Mouse (Mus musculus): ENCODE data around the gene Cops6. TPM values are rescaled to one million over a fixed set of nuclear protein-coding genes. Genes with fewer than 3 reads are reported as not detected.

Cops6 gene
- polyA plus RNA-seq, 1 experiment from 2014 or later: 180 TPM

DNA sequence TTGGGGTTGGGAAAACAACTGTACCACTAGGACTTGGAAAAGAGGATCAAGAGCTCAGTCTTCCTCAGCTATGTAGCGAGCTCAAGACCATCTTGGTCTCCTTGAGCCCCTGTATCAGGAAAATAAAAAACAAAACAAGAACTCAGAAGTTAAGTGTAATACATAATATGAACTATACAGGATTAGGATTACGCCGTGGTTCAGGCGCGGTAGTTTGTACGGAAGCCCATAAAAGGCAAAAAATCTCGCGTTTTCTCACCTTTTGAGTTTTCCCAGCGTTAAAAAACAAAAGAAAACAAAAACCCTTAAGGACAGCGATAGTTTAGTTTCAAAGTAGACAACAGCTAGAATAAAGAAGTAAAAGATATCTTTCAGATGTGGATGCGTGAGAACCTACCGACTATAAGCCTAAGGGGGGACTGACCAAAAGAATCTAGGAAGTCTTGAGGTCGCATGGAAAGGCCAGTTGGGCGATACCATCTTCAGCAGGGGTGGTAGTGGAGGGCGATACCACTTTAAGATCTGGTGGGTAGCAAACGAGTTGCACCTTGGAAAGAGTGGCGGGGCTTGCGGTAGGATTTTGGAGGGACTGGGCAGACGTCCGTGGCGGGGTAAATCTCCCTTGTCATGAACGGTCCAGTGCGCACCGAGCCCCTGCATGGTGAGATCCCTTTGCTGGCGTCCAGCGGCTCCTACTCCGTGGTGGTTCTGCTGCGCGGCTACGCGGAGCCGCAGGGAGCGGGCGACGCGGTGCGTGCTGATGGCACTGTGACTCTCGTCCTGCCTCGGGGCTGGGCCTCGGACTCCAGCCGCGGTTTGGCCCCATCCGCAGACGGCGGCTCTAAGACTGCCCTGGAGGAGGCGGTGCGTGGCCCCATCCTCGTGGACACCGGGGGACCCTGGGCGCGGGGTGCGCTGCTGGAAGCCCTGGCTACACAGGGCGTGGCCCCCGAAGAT is 33.2 kb downstream of the Cops6 start, which contains the start of gene Mblac1:
TSS of gene Mblac1 (plus strand) at position 544 of the 957 bp plus-strand sequence.
- WGBS (ENCODE audit: insufficient replicate concordance): 6% methylated on average over 54 of the region's 54 CpGs
- Histone ChIP-seq H3K9ac (peak within 1 kb of the TSS; percentile 87), H3K27ac (peak within 1 kb of the TSS; percentile 77), H3K4me2 (peak within 1 kb of the TSS; percentile 98), H3K4me3 (replicated peaks) (peak within 1 kb of the TSS; percentile 76), H3K27me3 (no peaks in the 10 kb centered on the region), H3K4me1 (replicated peaks) (peaks cover 20% of the 10 kb centered on the region), H3K36me3 (peaks cover 20% of the 10 kb centered on the region), H3K9me3 (replicated peaks) (no peaks in the 10 kb centered on the region)
- peak; percentile 80 for DNase-seq
- ATAC-seq (ENCODE audit: low read depth): peak; percentile 85

DNA sequence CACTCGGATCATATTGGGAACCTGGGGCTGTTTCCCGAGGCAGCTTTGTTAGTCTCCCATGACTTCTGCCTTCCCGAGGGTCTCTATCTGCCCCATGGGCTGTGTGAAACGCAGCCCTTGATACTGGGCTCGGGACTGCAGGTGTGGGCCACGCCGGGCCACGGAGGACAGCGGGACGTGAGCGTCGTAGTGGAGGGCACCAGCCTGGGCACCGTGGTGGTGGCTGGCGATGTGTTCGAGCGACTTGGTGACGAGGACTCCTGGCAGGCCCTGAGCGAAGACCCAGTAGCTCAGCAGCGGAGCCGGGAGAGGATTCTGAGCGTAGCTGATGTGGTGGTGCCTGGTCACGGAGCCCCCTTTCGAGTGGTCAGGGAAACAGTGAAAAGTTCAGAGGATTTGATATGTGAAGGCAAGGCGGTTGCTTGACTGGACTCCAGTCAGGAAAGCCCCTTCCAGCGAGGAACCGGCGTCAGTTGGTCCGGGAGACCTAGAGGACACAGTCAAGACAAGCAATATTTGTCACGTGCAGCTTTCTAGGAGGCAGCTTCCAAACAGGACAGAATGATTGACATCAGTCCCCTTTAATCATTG is 34.0 kb downstream of the Cops6 start:
- peak overlapping the region; percentile 98 for H3K4me2 ChIP-seq
- peak overlapping the region; percentile 87 for H3K9ac ChIP-seq
- DNase-seq: no peak
- H3K27me3 ChIP-seq: no peaks in the 10 kb centered on the region
- ATAC-seq (ENCODE audit: low read depth): peak; percentile 56
- peak overlapping the region; percentile 77 for H3K27ac ChIP-seq
- 2% methylated on average over 29 of the region's 29 CpGs for WGBS (ENCODE audit: insufficient replicate concordance)
- peaks cover 20% of the 10 kb centered on the region for H3K4me1 ChIP-seq (replicated peaks)
- peak overlapping the region; percentile 76 for H3K4me3 ChIP-seq (replicated peaks)
- no peaks in the 10 kb centered on the region for H3K9me3 ChIP-seq (replicated peaks)
- peaks cover 20% of the 10 kb centered on the region for H3K36me3 ChIP-seq

DNA sequence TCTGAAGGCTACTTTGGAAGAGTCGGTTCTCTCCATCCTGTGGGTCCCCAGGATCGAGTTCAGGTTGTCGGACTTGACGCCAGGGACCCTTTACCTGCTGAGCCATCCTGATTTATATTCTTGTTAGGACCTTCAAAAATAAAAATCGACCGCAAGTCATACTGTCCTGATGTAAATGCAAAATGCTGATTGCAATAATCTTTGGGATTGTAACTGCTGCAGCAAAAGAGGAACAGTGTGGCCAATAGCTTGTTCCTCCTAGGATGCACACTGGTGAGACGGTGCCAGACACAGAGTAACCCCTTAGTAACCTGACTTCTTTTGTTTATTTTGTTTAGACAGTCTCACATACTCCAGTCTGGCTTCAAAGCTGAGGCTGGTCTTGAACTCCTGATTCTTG is 34.6 kb downstream of the Cops6 start:
- Histone ChIP-seq H3K36me3 (peaks cover 18% of the 10 kb centered on the region), H3K27me3 (no peaks in the 10 kb centered on the region), H3K9ac (0 out of 2 replicates have a peak overlapping the region, but pooled peaks have one; percentile 87), H3K4me3 (replicated peaks) (peak overlapping the region; percentile 76; the same call in 1 of the 2 replicates), H3K4me2 (peak overlapping the region; percentile 98), H3K27ac (no peak overlapping the region), H3K4me1 (replicated peaks) (peaks cover 20% of the 10 kb centered on the region), H3K9me3 (replicated peaks) (no peaks in the 10 kb centered on the region)
- no peak for DNase-seq
- 66% methylated on average over 7 of the region's 7 CpGs for WGBS (ENCODE audit: insufficient replicate concordance)
- no peak for ATAC-seq (ENCODE audit: low read depth)

DNA sequence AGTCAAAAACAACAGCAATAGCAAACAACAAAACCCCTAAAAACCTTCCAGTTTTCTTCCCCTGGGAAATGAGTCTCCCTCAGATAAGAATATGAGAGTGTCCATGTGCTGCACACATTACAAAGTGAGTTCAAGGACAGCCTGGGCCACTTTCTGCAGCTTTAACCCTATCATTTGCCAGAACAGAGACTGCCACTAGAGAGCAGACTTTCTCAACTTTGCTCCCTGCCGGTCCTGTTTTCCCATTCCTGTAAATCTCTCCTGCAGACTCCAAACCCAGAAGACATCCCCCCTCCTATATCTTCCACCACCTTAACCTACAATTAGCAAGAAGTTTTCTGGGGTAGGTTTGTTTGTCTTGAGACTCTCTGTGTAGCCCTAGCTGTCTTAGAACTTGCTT is 38.7 kb downstream of the Cops6 start:
- ATAC-seq (ENCODE audit: low read depth) (no peak), DNase-seq (no peak)
- Histone ChIP-seq H3K27ac (no peak overlapping the region), H3K4me1 (replicated peaks) (peaks cover 11% of the 10 kb centered on the region), H3K4me2 (no peak overlapping the region), H3K9ac (no peak overlapping the region), H3K4me3 (replicated peaks) (no peak overlapping the region), H3K9me3 (replicated peaks) (peaks cover 3% of the 10 kb centered on the region; the same call in 1 of the 2 replicates), H3K36me3 (no peaks in the 10 kb centered on the region), H3K27me3 (no peaks in the 10 kb centered on the region)
- 14% methylated on average over 1 of the region's 1 CpGs for WGBS (ENCODE audit: insufficient replicate concordance)

DNA sequence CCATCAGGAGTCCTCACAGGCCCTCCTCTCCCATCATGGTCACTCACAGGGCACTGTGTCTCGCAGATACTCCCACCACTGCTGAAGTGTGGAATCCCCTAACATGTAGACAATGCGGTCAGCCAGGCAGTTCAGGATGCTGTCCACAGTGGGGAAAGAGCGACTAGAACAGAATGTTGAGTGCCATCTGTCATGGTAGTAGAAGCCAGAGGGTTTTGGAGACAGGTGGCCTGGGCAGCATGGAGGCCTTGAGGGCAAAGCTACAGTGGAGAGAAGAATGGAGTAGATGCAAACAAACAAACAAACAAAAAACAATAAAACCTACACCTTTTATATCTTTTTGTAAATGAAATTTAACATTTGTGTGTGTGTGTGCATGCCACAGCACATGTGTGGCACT is 41.2 kb downstream of the Cops6 start:
- Histone ChIP-seq H3K36me3 (no peaks in the 10 kb centered on the region), H3K27me3 (no peaks in the 10 kb centered on the region), H3K27ac (no peak overlapping the region), H3K4me1 (replicated peaks) (no peaks in the 10 kb centered on the region), H3K9ac (no peak overlapping the region), H3K4me3 (replicated peaks) (no peak overlapping the region), H3K4me2 (no peak overlapping the region), H3K9me3 (replicated peaks) (peaks cover 7% of the 10 kb centered on the region; the same call in 1 of the 2 replicates)
- no peak for DNase-seq
- 71% methylated on average over 3 of the region's 3 CpGs for whole genome bisulfite sequencing (ENCODE audit: insufficient replicate concordance)
- ATAC-seq (ENCODE audit: low read depth): no peak

DNA sequence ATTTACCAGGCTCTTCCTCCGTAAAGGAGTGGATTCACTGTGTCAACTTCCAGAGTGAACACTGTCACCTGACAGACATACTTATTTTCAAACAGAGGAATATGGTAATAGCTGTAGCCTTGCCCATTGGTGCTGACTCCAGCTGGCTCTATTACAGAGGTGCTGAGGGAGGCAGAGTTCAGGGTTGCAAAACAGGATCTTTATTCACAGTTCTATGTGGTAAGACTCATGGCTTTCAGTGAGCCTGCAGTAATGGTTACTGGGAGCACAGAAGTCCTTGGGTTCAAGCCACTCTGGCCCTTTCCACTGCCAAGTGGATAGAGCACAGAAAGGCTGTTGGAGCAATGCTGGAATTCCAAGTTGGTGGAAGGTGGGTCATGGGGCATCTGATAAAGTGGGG is 46.4 kb downstream of the Cops6 start:
- ATAC-seq (ENCODE audit: low read depth) (no peak), DNase-seq (no peak)
- Histone ChIP-seq H3K27ac (no peak overlapping the region), H3K4me2 (no peak overlapping the region), H3K9ac (no peak overlapping the region), H3K27me3 (no peaks in the 10 kb centered on the region), H3K9me3 (replicated peaks) (peaks cover 7% of the 10 kb centered on the region; the same call in 1 of the 2 replicates), H3K36me3 (no peaks in the 10 kb centered on the region), H3K4me3 (replicated peaks) (no peak overlapping the region), H3K4me1 (replicated peaks) (no peaks in the 10 kb centered on the region)
- 62% methylated on average over 1 of the region's 1 CpGs for WGBS (ENCODE audit: insufficient replicate concordance)

DNA sequence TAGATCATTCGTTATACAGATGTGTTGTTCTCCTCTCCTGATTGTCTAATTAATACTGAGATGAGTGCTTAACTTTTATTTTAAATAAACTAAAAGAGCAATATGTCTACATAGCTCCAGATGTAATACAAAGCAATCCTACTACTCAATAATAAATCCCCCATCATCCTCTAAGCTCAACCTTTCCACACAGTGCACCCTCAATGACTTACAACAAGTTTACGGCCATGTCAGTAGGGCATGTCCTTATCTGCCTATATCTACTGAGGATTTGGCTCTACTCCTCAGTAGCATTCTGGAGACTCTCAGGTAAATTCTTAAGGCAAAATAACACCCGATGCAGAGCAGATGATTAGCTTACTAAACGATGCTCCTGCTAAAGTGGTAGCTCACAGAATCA is 47.0 kb downstream of the Cops6 start:
- H3K27me3 ChIP-seq: no peaks in the 10 kb centered on the region
- H3K9me3 ChIP-seq (replicated peaks): peaks cover 7% of the 10 kb centered on the region; the same call in 1 of the 2 replicates
- no peak overlapping the region for H3K4me2 ChIP-seq
- no peaks in the 10 kb centered on the region for H3K4me1 ChIP-seq (replicated peaks)
- no peak overlapping the region for H3K27ac ChIP-seq
- no peak for DNase-seq
- no peak for ATAC-seq (ENCODE audit: low read depth)
- H3K9ac ChIP-seq: no peak overlapping the region
- WGBS (ENCODE audit: insufficient replicate concordance): 66% methylated on average over 4 of the region's 4 CpGs
- H3K4me3 ChIP-seq (replicated peaks): no peak overlapping the region
- H3K36me3 ChIP-seq: no peaks in the 10 kb centered on the region

MicroRNA genes within 50 kb of the gene (microRNA counts, 519-probe panel; counts per million panel counts)
- microRNA mmu-miR-106b (6,134 counts per million, percentile 76 among the panel's probes with 10 or more counts), microRNA mmu-miR-25 (7,937 counts per million, percentile 96 among the panel's probes with 10 or more counts), microRNA mmu-miR-93 (6,045 counts per million, percentile 75 among the panel's probes with 10 or more counts)

Small RNA genes within 50 kb of the gene (microRNA-seq; reads per million reads assigned to microRNA genes)
- 13,067 reads per million, percentile 95 among the genes with 10 or more reads in this experiment for gene Mir106b
- 1,197 reads per million, percentile 77 among the genes with 10 or more reads in this experiment for gene Mir25
- gene Mir93: 24,787 reads per million, percentile 97 among the genes with 10 or more reads in this experiment

Other genes with a start within 250 kb of the Cops6 start
- gene Cyp3a13, start 239.5 kb upstream of the Cops6 start, polyA plus RNA-seq (2015; fragmentation: Nextera tagmentation; extraction: Ambion mirVana): 1.5 and 1.8 TPM in 2 replicates
- 0.03 TPM in 1 of 2 replicates, not detected in the other for gene Gjc3, start 198.0 kb upstream of the Cops6 start, polyA plus RNA-seq (2015; fragmentation: Nextera tagmentation; extraction: Ambion mirVana)
- gene Azgp1, start 179.6 kb upstream of the Cops6 start, polyA plus RNA-seq (2015; fragmentation: Nextera tagmentation; extraction: Ambion mirVana): 0.38 and 0.44 TPM in 2 replicates
- gene Smok3a, start 139.8 kb upstream of the Cops6 start, polyA plus RNA-seq (2015; fragmentation: Nextera tagmentation; extraction: Ambion mirVana): not detected in 2 replicates
- not detected in 2 replicates for gene Smok3b, start 139.6 kb upstream of the Cops6 start, polyA plus RNA-seq (2015; fragmentation: Nextera tagmentation; extraction: Ambion mirVana)
- gene Smok3c, start 107.9 kb upstream of the Cops6 start, polyA plus RNA-seq (2015; fragmentation: Nextera tagmentation; extraction: Ambion mirVana): not detected in 2 replicates
- 3.8 and 5.2 TPM in 2 replicates for gene Zkscan1, start 76.0 kb upstream of the Cops6 start, polyA plus RNA-seq (2015; fragmentation: Nextera tagmentation; extraction: Ambion mirVana)
- 15.4 and 16.0 TPM in 2 replicates for gene Zscan21, start 44.2 kb upstream of the Cops6 start, polyA plus RNA-seq (2015; fragmentation: Nextera tagmentation; extraction: Ambion mirVana)
- gene Zfp113, start 5.3 kb upstream of the Cops6 start, polyA plus RNA-seq (2015; fragmentation: Nextera tagmentation; extraction: Ambion mirVana): 4.6 and 5.2 TPM in 2 replicates
- 5.9 and 7.4 TPM in 2 replicates for gene Ap4m1, start 10.9 kb downstream of the Cops6 start, polyA plus RNA-seq (2015; fragmentation: Nextera tagmentation; extraction: Ambion mirVana)
- 224 and 255 TPM in 2 replicates for gene Mcm7, start 11.4 kb downstream of the Cops6 start, polyA plus RNA-seq (2015; fragmentation: Nextera tagmentation; extraction: Ambion mirVana)
- gene Taf6, start 26.4 kb downstream of the Cops6 start, polyA plus RNA-seq (2015; fragmentation: Nextera tagmentation; extraction: Ambion mirVana): 39.1 and 50.9 TPM in 2 replicates
- gene Cnpy4, start 26.4 kb downstream of the Cops6 start, polyA plus RNA-seq (2015; fragmentation: Nextera tagmentation; extraction: Ambion mirVana): 17.6 and 18.4 TPM in 2 replicates
- 3.7 and 4.1 TPM in 2 replicates for gene Mblac1, start 33.2 kb downstream of the Cops6 start, polyA plus RNA-seq (2015; fragmentation: Nextera tagmentation; extraction: Ambion mirVana)
- gene Nxpe5, start 64.8 kb downstream of the Cops6 start, polyA plus RNA-seq (2015; fragmentation: Nextera tagmentation; extraction: Ambion mirVana): 0.07 and 0.08 TPM in 2 replicates
- 32.0 and 33.7 TPM in 2 replicates for gene Lamtor4, start 94.4 kb downstream of the Cops6 start, polyA plus RNA-seq (2015; fragmentation: Nextera tagmentation; extraction: Ambion mirVana)
- gene BC037034, start 103.0 kb downstream of the Cops6 start, polyA plus RNA-seq (2015; fragmentation: Nextera tagmentation; extraction: Ambion mirVana): 2.8 and 3.6 TPM in 2 replicates
- 0.14 and 0.23 TPM in 2 replicates for gene Gal3st4, start 111.8 kb downstream of the Cops6 start, polyA plus RNA-seq (2015; fragmentation: Nextera tagmentation; extraction: Ambion mirVana)
- gene Gm43720, start 118.9 kb downstream of the Cops6 start, polyA plus RNA-seq (2015; fragmentation: Nextera tagmentation; extraction: Ambion mirVana): not detected in 2 replicates
- gene Gpc2, start 118.9 kb downstream of the Cops6 start, polyA plus RNA-seq (2015; fragmentation: Nextera tagmentation; extraction: Ambion mirVana): 0.92 and 1.3 TPM in 2 replicates
- gene Stag3, start 119.2 kb downstream of the Cops6 start, polyA plus RNA-seq (2015; fragmentation: Nextera tagmentation; extraction: Ambion mirVana): 1.5 and 1.6 TPM in 2 replicates
- 0.36 and 0.53 TPM in 2 replicates for gene Pvrig, start 180.9 kb downstream of the Cops6 start, polyA plus RNA-seq (2015; fragmentation: Nextera tagmentation; extraction: Ambion mirVana)

Measured in liver, embryonic 13.5 days (tissue).